Mouse (Mus musculus) inflammation-experienced regulatory T-cells (primary cell): Measurements from ENCODE around the gene Pax9. TPM values are rescaled to one million over a fixed set of nuclear protein-coding genes. Genes with fewer than 3 reads are reported as not detected.

ENCODE experiments used
- polyA plus RNA-seq, 2 experiments: library from polyadenylated mRNA; unstranded; fragments of 100-300 nt; shearing (Covaris generic); gene quantifications; one replicate each; pipeline ENCODE4 v1.2.1; 2017

Gene Pax9
- under 1 TPM; 0.10 to 0.77 TPM for polyA plus RNA-seq

DNA sequence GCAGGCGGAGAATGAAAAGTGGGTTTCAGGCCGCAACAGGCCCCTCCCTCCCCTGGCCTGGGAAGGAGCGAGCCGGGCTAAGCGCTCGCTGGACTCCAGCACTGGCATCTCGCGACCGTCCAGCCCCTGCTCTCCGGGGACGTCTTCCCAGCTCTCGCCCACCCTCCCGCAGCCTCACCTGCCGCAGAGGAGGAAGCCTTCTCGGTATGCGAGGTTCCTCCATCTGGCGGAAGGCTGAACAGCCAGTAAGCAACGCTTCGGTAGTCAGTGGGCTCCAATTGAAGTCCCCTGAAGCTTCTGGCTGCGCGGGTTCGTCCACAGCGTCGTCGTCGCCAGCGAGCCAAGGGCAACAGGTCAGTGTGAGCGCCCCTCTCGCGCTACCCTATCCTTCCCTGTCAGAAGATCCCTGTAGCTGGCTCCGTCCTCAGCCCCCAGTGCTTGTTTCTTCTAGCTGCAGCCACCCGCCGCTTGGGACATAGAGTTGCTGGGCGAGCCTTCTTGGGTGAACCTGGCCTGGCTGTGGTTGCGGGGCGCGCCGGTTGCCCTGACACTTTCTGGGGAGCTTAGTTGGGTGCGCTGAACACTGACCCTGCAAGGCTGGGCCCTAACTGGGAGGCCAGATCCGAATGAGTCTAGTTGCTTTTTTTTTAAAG, at the start of gene Pax9:
Gene Pax9 (plus strand): TSS at position 341 of the 653 bp plus-strand sequence.

Other genes starting within 250 kb of the Pax9 start
- gene Nkx2-1, start 154.9 kb upstream of the Pax9 start, polyA plus RNA-seq: not detected
- not detected for gene Nkx2-9, start 78.5 kb upstream of the Pax9 start, polyA plus RNA-seq